Mouse (Mus musculus) limb, embryonic 13.5 days (tissue): ENCODE measurements at regions not wholly inside any gene's neighbourhood (a gene's known extent, or its start where the extent isn't known, plus 50 kb on each side); places are given as distances from the start of the nearest gene placed in this dataset.

ENCODE experiments used
- ATAC-seq: fragments of 200-750 bp; cut with Nextera tagmentation; 2 replicates; pipeline ENCODE4 v1.8.0; 2017; ENCODE audit warnings: low read depth, moderate number of reproducible peaks, moderate TSS enrichment; ENCODE audit not compliant: low FRiP score
- H3K27ac ChIP-seq: fragments of 300-500 bp; sonication (generic); 2 replicates; pipeline ENCODE4 v1.5.1; 2015; ENCODE audit warnings: inconsistent platforms, mild to moderate bottlenecking, moderate library complexity
- H3K27me3 ChIP-seq: fragments of 300-500 bp; sonication (generic); 2 replicates; pipeline ENCODE4 v1.6.1; 2015; ENCODE audit warnings: mild to moderate bottlenecking, inconsistent platforms
- H3K36me3 ChIP-seq: fragments of 300-500 bp; sonication (generic); 2 replicates; pipeline ENCODE4 v1.6.1; 2015; ENCODE audit warnings: inconsistent platforms, mild to moderate bottlenecking, moderate library complexity
- H3K4me1 ChIP-seq: fragments of 300-500 bp; sonication (generic); 2 replicates; pipeline ENCODE4 v1.6.1; 2015; ENCODE audit warnings: inconsistent platforms
- H3K4me2 ChIP-seq: fragments of 300-500 bp; sonication (generic); replicated peaks from 2 replicates; pipeline ENCODE4 v1.6.1; 2015; ENCODE audit warnings: inconsistent platforms, mild to moderate bottlenecking, moderate library complexity
- H3K4me3 ChIP-seq: fragments of 300-500 bp; sonication (generic); 2 replicates; pipeline ENCODE4 v1.5.1; 2015; ENCODE audit warnings: moderate library complexity, mild to moderate bottlenecking, inconsistent platforms
- H3K9ac ChIP-seq: fragments of 300-500 bp; sonication (generic); 2 replicates; pipeline ENCODE4 v1.6.1; 2015; ENCODE audit warnings: mild to moderate bottlenecking, inconsistent platforms
- H3K9me3 ChIP-seq: fragments of 300-500 bp; sonication (generic); 2 replicates; pipeline ENCODE4 v1.6.1; 2016; ENCODE audit warnings: inconsistent platforms
- WGBS: fragments of 180-500 bp; shearing (Covaris S2); methylation state at CpG from one replicate; pipeline ENCODE4 v1.1.7; 2015; 5-methylcytosine and 5-hydroxymethylcytosine counted together

GRCm38 (mm10) chr1:35452441-35453107 lies 602.8 kb downstream of the Plekhb2 start:
- H3K27me3 ChIP-seq: no peaks in the 10 kb centered on the region
- H3K4me1 ChIP-seq: no peaks in the 10 kb centered on the region
- H3K9me3 ChIP-seq: no peaks in the 10 kb centered on the region
- H3K36me3 ChIP-seq: no peaks in the 10 kb centered on the region
- no peak overlapping the region for H3K4me2 ChIP-seq
- H3K9ac ChIP-seq: no peak overlapping the region
- WGBS: 76% methylated on average over 19 of the region's 19 CpGs
- ATAC-seq: no peak
- no peak overlapping the region for H3K27ac ChIP-seq
- H3K4me3 ChIP-seq: no peak overlapping the region

GRCm38 (mm10) chr1:35457591-35457990 lies 607.8 kb downstream of the Plekhb2 start:
- H3K27ac ChIP-seq: no peak overlapping the region
- no peak overlapping the region for H3K4me3 ChIP-seq
- H3K27me3 ChIP-seq: no peaks in the 10 kb centered on the region
- H3K4me2 ChIP-seq: no peak overlapping the region
- no peaks in the 10 kb centered on the region for H3K9me3 ChIP-seq
- no peaks in the 10 kb centered on the region for H3K36me3 ChIP-seq
- H3K4me1 ChIP-seq: no peaks in the 10 kb centered on the region
- 74% methylated on average over 9 of the region's 9 CpGs for WGBS
- no peak for ATAC-seq
- H3K9ac ChIP-seq: no peak overlapping the region

GRCm38 (mm10) chr1:35465081-35465480 lies 603.1 kb upstream of the Hs6st1 start:
- WGBS: 64% methylated on average over 3 of the region's 3 CpGs

DNA sequence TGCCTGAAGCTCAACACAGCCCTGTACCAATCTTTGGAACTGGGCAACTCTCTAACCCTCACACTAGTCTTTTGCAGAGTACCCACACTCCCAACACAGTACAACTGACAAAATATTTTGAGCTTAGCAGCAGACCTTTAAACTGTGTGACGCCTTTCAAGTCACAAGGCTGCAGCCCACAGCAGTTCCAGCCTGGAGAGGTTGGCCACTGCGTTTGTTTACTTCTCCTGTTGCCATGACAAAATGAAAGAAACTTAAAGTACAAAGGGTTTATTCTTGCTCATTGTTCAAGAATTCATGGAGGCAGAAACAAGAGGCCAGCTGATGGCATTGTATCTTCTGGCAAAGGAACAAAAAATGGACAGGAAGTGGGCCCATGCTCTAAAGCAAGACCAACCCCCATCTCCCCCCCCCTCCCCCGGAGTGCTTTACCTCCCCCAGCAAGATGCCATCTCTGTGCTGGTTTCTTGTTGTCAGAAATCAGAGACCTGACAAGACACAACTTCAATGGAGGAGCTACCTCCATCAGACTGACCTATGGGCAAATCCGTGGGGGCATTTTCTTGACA lies 598.9 kb upstream of the Hs6st1 start:
- Histone ChIP-seq H3K4me3 (no peak overlapping the region), H3K9ac (no peak overlapping the region), H3K36me3 (no peaks in the 10 kb centered on the region), H3K9me3 (peaks cover 10% of the 10 kb centered on the region), H3K4me1 (no peaks in the 10 kb centered on the region), H3K27ac (no peak overlapping the region), H3K27me3 (no peaks in the 10 kb centered on the region), H3K4me2 (no peak overlapping the region)
- no peak for ATAC-seq
- 69% methylated on average over 4 of the region's 4 CpGs for WGBS

More at GRCm38 (mm10) chr1:35465081-35465480, 603.1 kb upstream of the Hs6st1 start:
- ATAC-seq: no peak
- H3K27ac ChIP-seq: no peak overlapping the region
- no peaks in the 10 kb centered on the region for H3K4me1 ChIP-seq
- H3K9me3 ChIP-seq: no peaks in the 10 kb centered on the region
- H3K4me2 ChIP-seq: no peak overlapping the region
- no peaks in the 10 kb centered on the region for H3K27me3 ChIP-seq
- H3K9ac ChIP-seq: no peak overlapping the region
- H3K36me3 ChIP-seq: no peaks in the 10 kb centered on the region
- H3K4me3 ChIP-seq: no peak overlapping the region

DNA sequence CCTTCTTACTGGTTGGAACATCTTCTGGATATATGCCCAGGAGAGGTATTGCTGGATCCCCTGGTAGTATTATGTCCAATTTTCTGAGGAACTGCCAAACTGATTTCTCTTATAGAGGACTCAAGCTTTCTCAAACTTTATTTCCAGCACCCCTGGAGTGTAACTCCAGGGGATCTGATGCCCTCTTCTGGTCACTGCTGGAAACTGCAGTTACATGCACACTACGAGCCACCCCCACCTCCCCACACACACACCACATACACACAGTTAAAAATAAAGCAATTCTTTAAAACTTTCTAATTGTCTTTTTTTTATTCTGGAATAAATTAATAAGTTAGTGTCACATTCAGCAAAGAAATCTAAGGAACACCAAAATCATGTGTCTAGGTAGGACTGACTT lies 589.9 kb upstream of the Hs6st1 start:
- no peak overlapping the region for H3K9ac ChIP-seq
- H3K27ac ChIP-seq: no peak overlapping the region
- 85% methylated on average over 1 of the region's 1 CpGs for WGBS
- no peaks in the 10 kb centered on the region for H3K27me3 ChIP-seq
- H3K9me3 ChIP-seq: peaks cover 22% of the 10 kb centered on the region
- no peaks in the 10 kb centered on the region for H3K36me3 ChIP-seq
- H3K4me3 ChIP-seq: no peak overlapping the region
- no peak for ATAC-seq
- H3K4me1 ChIP-seq: no peaks in the 10 kb centered on the region
- no peak overlapping the region for H3K4me2 ChIP-seq

GRCm38 (mm10) chr1:35495963-35496362 lies 572.2 kb upstream of the Hs6st1 start:
- Histone ChIP-seq H3K4me1 (no peaks in the 10 kb centered on the region), H3K9ac (no peak overlapping the region), H3K27me3 (no peaks in the 10 kb centered on the region), H3K27ac (no peak overlapping the region), H3K4me3 (no peak overlapping the region), H3K9me3 (no peaks in the 10 kb centered on the region), H3K4me2 (no peak overlapping the region), H3K36me3 (no peaks in the 10 kb centered on the region)
- ATAC-seq: no peak
- 77% methylated on average over 5 of the region's 5 CpGs for WGBS

GRCm38 (mm10) chr1:35522951-35523350 lies 545.2 kb upstream of the Hs6st1 start:
- H3K4me3 ChIP-seq: no peak overlapping the region
- H3K27ac ChIP-seq: no peak overlapping the region
- no peaks in the 10 kb centered on the region for H3K36me3 ChIP-seq
- H3K9ac ChIP-seq: no peak overlapping the region
- peaks cover 19% of the 10 kb centered on the region for H3K4me1 ChIP-seq
- H3K4me2 ChIP-seq: no peak overlapping the region
- no peak for ATAC-seq
- WGBS: 74% methylated on average over 5 of the region's 5 CpGs
- H3K9me3 ChIP-seq: no peaks in the 10 kb centered on the region
- no peaks in the 10 kb centered on the region; the same call in 1 of the 2 replicates for H3K27me3 ChIP-seq

GRCm38 (mm10) chr1:35523790-35524362 lies 544.3 kb upstream of the Hs6st1 start:
- H3K9me3 ChIP-seq: no peaks in the 10 kb centered on the region
- no peak overlapping the region for H3K4me2 ChIP-seq
- H3K4me1 ChIP-seq: peaks cover 25% of the 10 kb centered on the region
- no peak overlapping the region for H3K9ac ChIP-seq
- H3K27me3 ChIP-seq: no peaks in the 10 kb centered on the region; the same call in 1 of the 2 replicates
- H3K4me3 ChIP-seq: no peak overlapping the region
- ATAC-seq: no peak
- 41% methylated on average over 2 of the region's 2 CpGs for WGBS
- no peaks in the 10 kb centered on the region for H3K36me3 ChIP-seq
- H3K27ac ChIP-seq: no peak overlapping the region

DNA sequence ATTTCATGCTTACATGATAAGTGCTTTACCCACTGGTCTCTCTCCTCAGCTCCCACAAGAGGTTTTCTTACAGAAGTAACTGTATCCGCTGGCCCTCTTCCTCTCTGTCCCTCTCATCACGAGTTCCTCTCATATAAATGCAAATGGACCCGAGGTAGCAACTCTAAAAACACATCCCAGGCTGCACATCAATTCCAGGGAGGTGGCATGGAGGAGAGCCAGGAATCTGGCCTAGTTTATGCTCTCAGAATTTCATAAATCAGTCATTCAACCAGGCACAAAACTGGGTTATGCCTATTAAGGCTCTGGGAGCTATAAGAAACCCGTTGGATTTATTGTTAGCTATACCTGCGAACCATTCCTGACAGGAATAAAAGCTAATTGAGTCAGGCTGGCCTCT lies 543.4 kb upstream of the Hs6st1 start:
- ATAC-seq: no peak
- Histone ChIP-seq H3K36me3 (no peaks in the 10 kb centered on the region), H3K9ac (no peak overlapping the region), H3K27me3 (no peaks in the 10 kb centered on the region; the same call in 1 of the 2 replicates), H3K9me3 (no peaks in the 10 kb centered on the region), H3K27ac (no peak overlapping the region), H3K4me1 (peaks cover 25% of the 10 kb centered on the region), H3K4me2 (no peak overlapping the region), H3K4me3 (no peak overlapping the region)
- WGBS: 41% methylated on average over 5 of the region's 5 CpGs

- H3K4me3 ChIP-seq: no peak overlapping the region
- no peak overlapping the region for H3K4me2 ChIP-seq
- H3K4me1 ChIP-seq: peaks cover 25% of the 10 kb centered on the region
- H3K36me3 ChIP-seq: no peaks in the 10 kb centered on the region
- no peak overlapping the region for H3K9ac ChIP-seq
- WGBS: 38% methylated on average over 12 of the region's 12 CpGs
- no peak overlapping the region for H3K27ac ChIP-seq
- ATAC-seq: no peak; the same call in 1 of the 2 replicates
- no peaks in the 10 kb centered on the region for H3K9me3 ChIP-seq
- no peaks in the 10 kb centered on the region; the same call in 1 of the 2 replicates for H3K27me3 ChIP-seq
Observed at GRCm38 (mm10) chr1:35527750-35528476, 540.3 kb upstream of the Hs6st1 start.

GRCm38 (mm10) chr1:35535470-35535869 lies 532.7 kb upstream of the Hs6st1 start:
- no peaks in the 10 kb centered on the region for H3K27me3 ChIP-seq
- no peak for ATAC-seq
- H3K9ac ChIP-seq: no peak overlapping the region
- no peaks in the 10 kb centered on the region for H3K4me1 ChIP-seq
- H3K27ac ChIP-seq: no peak overlapping the region
- H3K36me3 ChIP-seq: no peaks in the 10 kb centered on the region
- no peak overlapping the region for H3K4me3 ChIP-seq
- no peak overlapping the region for H3K4me2 ChIP-seq
- no peaks in the 10 kb centered on the region for H3K9me3 ChIP-seq

DNA sequence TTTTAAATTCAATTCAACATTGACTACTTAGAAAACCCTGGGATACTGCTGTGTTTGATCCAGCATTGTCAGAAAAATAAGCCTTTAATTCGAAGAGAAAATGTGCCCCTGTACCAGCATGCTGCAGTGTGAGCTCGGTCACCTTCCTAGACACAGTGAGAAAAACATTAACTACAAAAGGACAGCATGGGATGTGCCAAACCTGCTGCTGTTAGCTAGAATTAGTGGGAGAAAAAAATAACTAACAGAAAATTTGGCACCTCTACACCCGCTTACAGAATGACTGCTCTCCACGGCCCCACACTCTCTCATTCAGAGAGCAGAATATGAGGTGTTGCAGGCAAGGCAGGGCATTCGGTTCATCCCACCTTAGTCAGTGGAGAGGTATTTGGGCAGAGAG lies 531.9 kb upstream of the Hs6st1 start:
- Histone ChIP-seq H3K27ac (no peak overlapping the region), H3K36me3 (no peaks in the 10 kb centered on the region), H3K27me3 (no peaks in the 10 kb centered on the region), H3K9ac (no peak overlapping the region), H3K9me3 (no peaks in the 10 kb centered on the region), H3K4me2 (no peak overlapping the region), H3K4me1 (no peaks in the 10 kb centered on the region), H3K4me3 (no peak overlapping the region)
- ATAC-seq: no peak
- 88% methylated on average over 5 of the region's 5 CpGs for WGBS
